Mouse (Mus musculus) ES-E14 (cell line): Measurements from ENCODE around the gene Dnaja4. TPM values are rescaled to one million over a fixed set of nuclear protein-coding genes. Genes with fewer than 3 reads are reported as not detected.

Experiments
- DNase-seq: peaks from one replicate; pipeline ENCODE4 v3.0.0-alpha.2; 2013; ENCODE audit warnings: low read depth, low spot score
- H3K27ac ChIP-seq: 2 replicates; pipeline ENCODE4 v1.5.1; 2012; ENCODE audit warnings: low read depth, mild to moderate bottlenecking, low read length, moderate library complexity, mixed read lengths; ENCODE audit not compliant: poor library complexity, insufficient read depth, severe bottlenecking
- H3K36me3 ChIP-seq: 2 replicates; pipeline ENCODE4 v1.6.1; 2012; ENCODE audit warnings: mild to moderate bottlenecking, low read length, moderate library complexity, mixed read lengths; ENCODE audit not compliant: control insufficient read depth, poor library complexity, insufficient read depth, severe bottlenecking
- H3K4me1 ChIP-seq, 2 experiments: fragments of 150-350 bp in 1 of 2; sonication (generic) in 1 of 2; 2 replicates each; pipeline ENCODE4 v1.6.1; 2012; ENCODE audit warnings: low read length in 2 of 2, mild to moderate bottlenecking in 1 of 2, mixed read lengths in 1 of 2; ENCODE audit not compliant: control insufficient read depth in 2 of 2, insufficient read depth in 2 of 2, poor library complexity in 1 of 2
- H3K4me3 ChIP-seq, 2 experiments: fragments of 150-350 bp in 1 of 2; sonication (generic) in 1 of 2; 2 replicates each; pipeline ENCODE4 v1.5.1; 2012; ENCODE audit warnings: low read length in 2 of 2, low read depth in 1 of 2, mild to moderate bottlenecking in 1 of 2, mixed read lengths in 1 of 2; ENCODE audit not compliant: insufficient read depth in 1 of 2, poor library complexity in 1 of 2, severe bottlenecking in 1 of 2
- H3K9ac ChIP-seq: 2 replicates; pipeline ENCODE4 v1.6.1; 2012; ENCODE audit warnings: low read depth, mild to moderate bottlenecking, low read length, mixed read lengths; ENCODE audit not compliant: poor library complexity, insufficient read depth, severe bottlenecking
- H3K9me3 ChIP-seq: fragments of 150-350 bp; sonication (generic); 2 replicates; pipeline ENCODE4 v1.6.1; 2012; ENCODE audit warnings: low read depth, mild to moderate bottlenecking, low read length; ENCODE audit not compliant: control insufficient read depth, insufficient read depth
- CHD2 ChIP-seq: IDR thresholded peaks from 2 replicates; pipeline ENCODE4 v1.6.1; 2014; ENCODE audit warnings: mild to moderate bottlenecking, low read depth, low read length, inconsistent platforms
- HCFC1 ChIP-seq: IDR thresholded peaks from 2 replicates; pipeline ENCODE4 v1.6.1; 2012; ENCODE audit warnings: low read length, inconsistent platforms, borderline replicate concordance; ENCODE audit not compliant: insufficient read depth
- MAFK ChIP-seq: IDR thresholded peaks from 2 replicates; pipeline ENCODE4 v1.6.1; 2014; ENCODE audit warnings: mild to moderate bottlenecking, low read depth, low read length, inconsistent platforms; ENCODE audit not compliant: insufficient read depth
- ZC3H11A ChIP-seq: IDR thresholded peaks from 2 replicates; pipeline ENCODE4 v1.6.1; 2012; ENCODE audit warnings: low read depth, mild to moderate bottlenecking, inconsistent platforms, low read length, borderline replicate concordance
- ZNF384 ChIP-seq: IDR thresholded peaks from 2 replicates; pipeline ENCODE4 v1.6.1; 2012; ENCODE audit warnings: low read depth, low read length, inconsistent platforms
- in situ Hi-C, 2 experiments: fragments of 600-800 bp; cut with MboI; formaldehyde crosslinking; loops; one replicate each; pipeline ENCODE4 v1.15.1; 2025; ENCODE audit warnings: low sequenced_read_pairs in 2 of 2, inconsistent platforms in 1 of 2; ENCODE audit not compliant: unreplicated experiment in 2 of 2
- total RNA-seq: library from RNA; depleted of rRNA; stranded (reverse); fragments of 300-350 nt; gene quantifications from 2 replicates; pipeline ENCODE4 v1.2.3, GENCODE M21; 2012

The Dnaja4 gene
- total RNA-seq, 1 experiment: 1.3 TPM

DNA sequence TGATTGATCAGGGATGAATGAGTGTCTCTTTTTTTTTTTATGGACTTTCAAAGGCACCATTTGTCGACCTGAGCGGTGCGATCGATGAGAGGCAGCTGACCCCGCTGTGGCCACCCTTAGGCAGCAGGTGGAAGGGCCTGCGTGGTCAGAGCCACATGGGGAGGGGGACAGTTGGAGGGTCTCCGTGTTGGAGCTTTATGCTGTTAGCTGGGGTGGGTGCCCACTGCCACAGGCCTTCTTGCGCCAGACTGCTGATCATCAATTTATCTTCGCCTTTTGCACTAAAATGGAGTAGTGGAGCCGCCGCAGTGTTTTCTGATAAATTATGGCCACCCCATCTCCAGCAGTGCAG is 54.2 kb downstream of the Dnaja4 start:
- no peak overlapping the region for H3K4me3 ChIP-seq
- H3K9me3 ChIP-seq: no peaks in the 10 kb centered on the region
- no peak for DNase-seq
- TF ChIP-seq ZNF384 (no peak), ZC3H11A (no peak), CHD2 (no peak), HCFC1 (no peak), MAFK (no peak)
- no peak overlapping the region for H3K9ac ChIP-seq
- in situ Hi-C loops: no loop called here
- no peaks in the 10 kb centered on the region for H3K4me1 ChIP-seq
- H3K27ac ChIP-seq: no peak overlapping the region
- H3K36me3 ChIP-seq: no peaks in the 10 kb centered on the region

DNA sequence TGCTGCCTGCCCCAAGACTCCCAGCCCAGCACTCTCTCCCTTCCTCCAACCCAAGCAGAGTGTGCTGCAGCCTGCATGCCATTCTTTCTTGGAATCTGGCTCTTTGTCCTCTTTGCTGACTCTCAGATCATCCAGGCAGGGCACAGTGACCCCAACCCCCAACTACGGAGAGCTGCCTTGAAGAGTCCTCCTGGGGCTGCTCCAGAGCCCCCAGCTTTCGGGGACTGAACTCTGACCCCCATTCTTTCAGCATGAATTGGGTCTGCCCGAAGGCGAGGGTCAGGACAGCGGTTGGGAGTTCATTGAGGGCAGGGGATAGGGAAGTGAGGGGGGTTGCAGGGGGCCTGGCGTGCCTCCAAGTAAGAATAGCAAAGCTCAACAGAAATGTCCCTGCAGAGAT is 60.9 kb downstream of the Dnaja4 start:
- no peak overlapping the region for H3K9ac ChIP-seq
- in situ Hi-C loops: no loop called here
- no peak overlapping the region for H3K27ac ChIP-seq
- H3K9me3 ChIP-seq: no peaks in the 10 kb centered on the region
- DNase-seq: no peak
- TF ChIP-seq ZC3H11A: no peak
- TF ChIP-seq MAFK: no peak
- H3K4me1 ChIP-seq: peaks cover 0 to 2% of the 10 kb centered on the region in 2 experiments; a peak in 1 of 4 replicates
- no peak overlapping the region for H3K4me3 ChIP-seq
- no peaks in the 10 kb centered on the region for H3K36me3 ChIP-seq

DNA sequence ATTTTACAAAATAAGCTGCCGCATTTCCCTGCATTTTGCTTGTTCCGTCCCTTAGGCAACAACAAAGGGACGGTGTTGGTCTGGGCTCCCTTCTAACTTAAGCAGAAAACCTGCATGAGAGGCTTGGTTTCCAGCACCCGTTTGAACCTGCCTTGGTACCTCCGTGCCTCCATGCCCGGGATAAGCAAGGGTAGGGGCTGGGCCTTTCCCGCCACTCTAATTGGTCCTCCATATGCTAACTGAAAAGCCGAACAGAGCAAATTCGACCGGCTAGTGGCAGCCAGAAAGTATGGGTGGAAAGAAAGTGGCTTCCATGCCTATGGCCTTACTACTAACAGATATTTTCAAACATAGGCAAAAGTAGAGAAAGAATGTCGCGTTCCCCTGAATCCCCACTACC is 65.4 kb downstream of the Dnaja4 start:
- no peak for DNase-seq
- H3K9ac ChIP-seq: no peak overlapping the region

DNA sequence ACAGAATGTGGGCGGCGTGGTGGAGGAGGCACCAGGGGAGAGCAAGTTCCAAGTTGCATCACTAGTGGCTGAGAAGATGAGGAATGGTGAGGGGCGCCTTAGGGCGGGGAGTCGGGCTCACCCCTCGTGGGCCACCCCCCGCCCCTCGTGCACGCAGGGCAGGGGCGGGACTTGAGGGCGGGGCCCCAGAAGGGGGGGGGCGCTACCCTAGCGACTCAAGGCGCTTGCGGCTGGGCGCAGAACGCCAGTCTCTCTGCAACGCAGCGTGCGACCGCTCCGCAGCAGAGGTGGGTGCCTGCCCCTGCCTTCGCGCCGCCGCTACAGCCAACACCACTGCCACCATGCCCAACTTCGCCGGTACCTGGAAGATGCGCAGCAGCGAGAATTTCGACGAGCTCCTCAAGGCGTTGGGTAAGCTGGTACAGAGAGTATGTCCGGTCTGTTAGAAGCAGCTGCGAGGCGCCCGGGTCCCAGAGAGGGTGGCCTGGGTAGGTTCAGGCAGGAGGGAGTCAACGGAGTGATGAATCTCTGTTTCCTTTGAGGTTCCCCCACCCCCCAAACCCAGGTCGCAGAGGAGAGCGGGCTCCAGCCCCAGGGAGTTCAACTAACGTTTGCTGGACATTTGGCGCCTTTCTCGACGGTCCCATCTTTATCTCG is 66.0 kb downstream of the Dnaja4 start, which contains the start of gene Crabp1:
TSS of gene Crabp1 (plus strand) at position 188 of the 657 bp plus-strand sequence.
- TF ChIP-seq HCFC1: no peak
- TF ChIP-seq MAFK: no peak
- TF ChIP-seq ZNF384: no peak
- no peak for TF ChIP-seq ZC3H11A
- TF ChIP-seq CHD2: no peak
- no peak for DNase-seq
- in situ Hi-C loops: no loop called here
- Histone ChIP-seq H3K9ac (peak within 1 kb of the TSS; percentile 20), H3K9me3 (no peaks in the 10 kb centered on the region), H3K36me3 (no peaks in the 10 kb centered on the region), H3K4me3 (peak within 1 kb of the TSS; percentile 65 to 66), H3K4me1 (peaks cover 0 to 5% of the 10 kb centered on the region in 2 experiments; a peak in 2 of 4 replicates), H3K27ac (no peak within 1 kb of the TSS)

More for the DNA sequence above, 65.4 kb downstream of the Dnaja4 start:
- no peaks in the 10 kb centered on the region for H3K36me3 ChIP-seq
- H3K4me3 ChIP-seq: peak overlapping the region; percentile 65 to 66
- in situ Hi-C loops: no loop called here
- H3K9me3 ChIP-seq: no peaks in the 10 kb centered on the region
- no peak overlapping the region for H3K27ac ChIP-seq
- H3K4me1 ChIP-seq: peaks cover 0 to 5% of the 10 kb centered on the region in 2 experiments; a peak in 2 of 4 replicates
- TF ChIP-seq MAFK: no peak
- TF ChIP-seq CHD2: no peak
